ENCODE assay signal across 12 mouse cellular contexts in the genomic region with DNA sequence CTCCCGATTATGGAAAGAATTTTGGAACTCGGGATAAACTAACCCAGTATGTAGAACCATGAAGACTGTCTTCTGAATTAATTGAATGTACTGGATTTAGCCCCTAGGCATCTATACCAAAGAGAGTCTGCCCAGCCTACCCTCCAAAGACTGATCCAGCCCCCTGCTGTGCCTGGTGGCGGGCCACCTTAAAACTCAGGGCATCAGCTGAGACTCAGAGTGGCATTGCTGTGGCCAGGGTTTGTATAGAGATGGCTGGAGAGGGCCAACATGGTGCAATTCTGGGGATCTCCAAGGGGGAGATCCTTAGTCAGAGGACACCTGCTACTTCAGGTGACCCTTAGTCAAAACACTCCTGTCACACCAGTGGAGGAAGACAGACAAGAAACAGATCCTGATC. TPM values are rescaled to one million over a fixed set of nuclear protein-coding genes. Genes with fewer than 3 reads are reported as not detected.
DNase-seq lines count a peak whose midpoint lies in the region; ATAC-seq lines count a peak whose summit lies in the region.
"Had no signal": no experiment of that assay in that cellular context is flagged by ENCODE, and none has a peak within 500 bp of the region (broad histone marks: within the 10 kb centered on the region; RNA-seq: fewer than 3 reads in every experiment).

No protein-coding gene starts in this region.

- DNase-seq in cerebellum, postnatal 10 days = peak; percentile 76 to 78
- DNase-seq in hindbrain, embryonic 14.5 days (ENCODE audit: low spot score) = no peak
- DNase-seq in hindbrain, embryonic 11.5 days (ENCODE audit: low spot score) = no peak
- DNase-seq in neural tube, embryonic 10.5 days (ENCODE audit: extremely low spot score, low spot score) = no peak
- DNase-seq in frontal cortex, postnatal 14 days (ENCODE audit: low spot score in 2 of 2) = no peak
- DNase-seq: gastrocnemius, postnatal 10 days had no signal

- peak overlapping the region; percentile 80 for H3K4me2 ChIP-seq in hindbrain, embryonic 14.5 days (replicated peaks)
- H3K4me2 ChIP-seq in hindbrain, embryonic 11.5 days (replicated peaks; ENCODE audit: low read depth, low read length) = no peak overlapping the region
- peak overlapping the region; percentile 81 for H3K4me2 ChIP-seq in neural tube, embryonic 12.5 days (replicated peaks)
- H3K4me2 ChIP-seq: midbrain, embryonic 12.5 days had no signal

- ATAC-seq in cerebellum, adult (ENCODE audit: insufficient number of reproducible peaks, low FRiP score, low TSS enrichment) = no peak
- ATAC-seq in hindbrain, embryonic 14.5 days (ENCODE audit: low FRiP score) = no peak
- no peak for ATAC-seq in hindbrain, embryonic 11.5 days (ENCODE audit: low FRiP score)
- no peak for ATAC-seq in neural tube, embryonic 12.5 days (ENCODE audit: low FRiP score, low read depth)
- ATAC-seq in CD4-positive, CD25-positive, alpha-beta regulatory T cell, adult 4 months = no peak

- H3K4me3 ChIP-seq in hindbrain, embryonic 14.5 days (replicated peaks; ENCODE audit: low read length) = peak overlapping the region; percentile 89
- no peak overlapping the region for H3K4me3 ChIP-seq in hindbrain, embryonic 11.5 days (ENCODE audit: low read depth, low read length)
- 0 out of 2 replicates have a peak overlapping the region, but pooled peaks have one; percentile 3 for H3K4me3 ChIP-seq in neural tube, embryonic 12.5 days
- H3K4me3 ChIP-seq: lung, embryonic 15.5 days; midbrain, embryonic 12.5 days had no signal

- no peaks in the 10 kb centered on the region for H3K9me3 ChIP-seq in hindbrain, embryonic 14.5 days (ENCODE audit: control insufficient read depth, low read length)
- no peaks in the 10 kb centered on the region for H3K9me3 ChIP-seq in hindbrain, embryonic 11.5 days (ENCODE audit: control insufficient read depth, low read length)
- no peaks in the 10 kb centered on the region for H3K9me3 ChIP-seq in neural tube, embryonic 12.5 days
- H3K9me3 ChIP-seq: lung, embryonic 15.5 days; midbrain, embryonic 12.5 days had no signal

- WGBS in hindbrain, embryonic 14.5 days = 69% methylated on average over 3 of the region's 3 CpGs
- WGBS in hindbrain, embryonic 11.5 days = 88% methylated on average over 3 of the region's 3 CpGs
- WGBS in neural tube, embryonic 12.5 days = 84% methylated on average over 3 of the region's 3 CpGs

- peaks cover 29% of the 10 kb centered on the region for H3K36me3 ChIP-seq in hindbrain, embryonic 14.5 days (replicated peaks; ENCODE audit: control insufficient read depth, insufficient read depth)
- no peaks in the 10 kb centered on the region for H3K36me3 ChIP-seq in hindbrain, embryonic 11.5 days (ENCODE audit: control insufficient read depth, insufficient read depth, low read length)
- H3K36me3 ChIP-seq in neural tube, embryonic 12.5 days = peaks cover 19% of the 10 kb centered on the region
- H3K36me3 ChIP-seq: midbrain, embryonic 12.5 days had no signal

- H3K9ac ChIP-seq in hindbrain, embryonic 14.5 days = peak overlapping the region; percentile 97
- no peak overlapping the region for H3K9ac ChIP-seq in hindbrain, embryonic 11.5 days (ENCODE audit: low read depth, low read length)
- H3K9ac ChIP-seq in neural tube, embryonic 12.5 days = no peak overlapping the region
- H3K9ac ChIP-seq: lung, embryonic 15.5 days; midbrain, embryonic 12.5 days had no signal

- H3K27ac ChIP-seq in hindbrain, embryonic 14.5 days = no peak overlapping the region
- no peak overlapping the region for H3K27ac ChIP-seq in hindbrain, embryonic 11.5 days (ENCODE audit: low read depth, low read length)
- no peak overlapping the region for H3K27ac ChIP-seq in neural tube, embryonic 12.5 days
- H3K27ac ChIP-seq: lung, embryonic 15.5 days; midbrain, embryonic 12.5 days had no signal

- H3K27me3 ChIP-seq in hindbrain, embryonic 14.5 days (ENCODE audit: control insufficient read depth, insufficient read depth, low read length) = peaks cover 16% of the 10 kb centered on the region; the same call in 1 of the 2 replicates
- peaks cover 59% of the 10 kb centered on the region for H3K27me3 ChIP-seq in hindbrain, embryonic 11.5 days (ENCODE audit: control insufficient read depth, insufficient read depth, low read length)
- peaks cover 14% of the 10 kb centered on the region for H3K27me3 ChIP-seq in neural tube, embryonic 12.5 days (replicated peaks)
- H3K27me3 ChIP-seq: lung, embryonic 15.5 days had no signal

- peaks cover 56% of the 10 kb centered on the region for H3K4me1 ChIP-seq in hindbrain, embryonic 14.5 days (replicated peaks; ENCODE audit: control insufficient read depth, insufficient read depth, low read length)
- no peaks in the 10 kb centered on the region for H3K4me1 ChIP-seq in hindbrain, embryonic 11.5 days (replicated peaks; ENCODE audit: control insufficient read depth, insufficient read depth, low read length)
- H3K4me1 ChIP-seq in neural tube, embryonic 12.5 days = peaks cover 70% of the 10 kb centered on the region

RNA-seq across cellular contexts. Expression of a gene that starts 58.6 kb away (rescaled TPM):
- polyA plus RNA-seq in hindbrain, embryonic 14.5 days (2014; fragmentation: Nextera tagmentation; extraction: Ambion mirVana) = 1.2 and 1.6 TPM in 2 replicates
- polyA plus RNA-seq in hindbrain, embryonic 11.5 days (2014; fragmentation: Nextera tagmentation; extraction: Ambion mirVana) = 0.49 and 1.5 TPM in 2 replicates
- 1.1 and 1.5 TPM in 2 replicates for polyA plus RNA-seq in neural tube, embryonic 12.5 days (2016; fragmentation: Nextera tagmentation; extraction: Ambion mirVana)
- under 1 TPM in 1 of 2 experiments, not detected in 1; 0.20 TPM for polyA plus RNA-seq in CD4-positive, CD25-positive, alpha-beta regulatory T cell, adult 4 months (2017; shearing (Covaris generic))
- polyA plus RNA-seq: G1E had no signal

Comparison
In these comparisons a context has a peak if more than half of its experiments do, and no peak if none do; other contexts are left out.
1. DNase-seq: peak in cerebellum, postnatal 10 days (2 of 2); none in hindbrain, embryonic 14.5 days (single experiment), hindbrain, embryonic 11.5 days (single experiment), neural tube, embryonic 10.5 days (single experiment) and frontal cortex, postnatal 14 days (0 of 2).